Mouse (Mus musculus) adrenal gland (tissue): ENCODE results near the gene S100a6.

ENCODE experiments used
- intact Hi-C: fragments of 180-260 bp; cut with DNase I; formaldehyde crosslinking; loops from one replicate; pipeline ENCODE4 v1.15.1; 2025

S100a6 gene

GRCm38 (mm10) chr3:90600036-90600435, 12.6 kb upstream of the S100a6 start:
- intact Hi-C loops: no loop called here

- intact Hi-C loops: no loop called here
Observed at GRCm38 (mm10) chr3:90600458-90601195, 12.1 kb upstream of the S100a6 start.

GRCm38 (mm10) chr3:90601486-90602110, 11.1 kb upstream of the S100a6 start, which contains the start of gene Gm42674:
Gene Gm42674 (plus strand): TSS chr3:90601904.
- intact Hi-C loops: no loop called here

GRCm38 (mm10) chr3:90603623-90604022, 9.1 kb upstream of the S100a6 start, which contains the start of gene S100a4:
Gene S100a4 (plus strand): TSS chr3:90603771.
- intact Hi-C loops: no loop called here

- intact Hi-C loops: no loop called here
Observed at GRCm38 (mm10) chr3:90604416-90604815, 8.3 kb upstream of the S100a6 start.

- intact Hi-C loops: no loop called here
Observed at GRCm38 (mm10) chr3:90605049-90605448, 7.6 kb upstream of the S100a6 start.

- intact Hi-C loops: no loop called here
Observed at GRCm38 (mm10) chr3:90605736-90606135, 6.9 kb upstream of the S100a6 start.

GRCm38 (mm10) chr3:90606185-90606584, 6.5 kb upstream of the S100a6 start:
- intact Hi-C loops: no loop called here

- intact Hi-C loops: no loop called here
Observed at GRCm38 (mm10) chr3:90607361-90607760, 5.3 kb upstream of the S100a6 start.

GRCm38 (mm10) chr3:90608223-90608622, 4.5 kb upstream of the S100a6 start, which contains the start of gene S100a5:
Gene S100a5 (plus strand): TSS chr3:90608523.
- intact Hi-C loops: no loop called here

- intact Hi-C loops: no loop called here
Observed at GRCm38 (mm10) chr3:90609102-90609501, 3.6 kb upstream of the S100a6 start.

- intact Hi-C loops: no loop called here
Observed at GRCm38 (mm10) chr3:90611494-90611893, 1.2 kb upstream of the S100a6 start.

- intact Hi-C loops: no loop called here
Observed at GRCm38 (mm10) chr3:90612061-90612460, 621 bp upstream of the S100a6 start.

GRCm38 (mm10) chr3:90613461-90614147, 922 bp downstream of the S100a6 start:
- intact Hi-C loops: no loop called here

GRCm38 (mm10) chr3:90614148-90614530, 1.5 kb downstream of the S100a6 start:
- intact Hi-C loops: no loop called here

GRCm38 (mm10) chr3:90614611-90615251, 2.0 kb downstream of the S100a6 start:
- intact Hi-C loops: loop anchor here (1.0 kb wide), 1 partner anchor 29 kb away; no protein-coding TSS in a partner anchor

GRCm38 (mm10) chr3:90615415-90615814, 2.7 kb downstream of the S100a6 start:
- intact Hi-C loops: loop anchor here (1.0 kb wide), 1 partner anchor 30 kb away; no protein-coding TSS in a partner anchor

- intact Hi-C loops: loop anchor here (1.0 to 2.0 kb wide), 2 partner anchors 31 to 91 kb away; no protein-coding TSS in a partner anchor
Observed at GRCm38 (mm10) chr3:90615911-90616310, 3.2 kb downstream of the S100a6 start.

GRCm38 (mm10) chr3:90617586-90617985, 4.9 kb downstream of the S100a6 start:
- intact Hi-C loops: loop anchor here (2.0 kb wide), 1 partner anchor 93 kb away; no protein-coding TSS in a partner anchor

GRCm38 (mm10) chr3:90621552-90621951, 8.9 kb downstream of the S100a6 start:
- intact Hi-C loops: no loop called here

- intact Hi-C loops: no loop called here
Observed at GRCm38 (mm10) chr3:90623435-90624071, 10.9 kb downstream of the S100a6 start.
